Comparison of ENCODE assay signal across 31 mouse cellular contexts in the genomic region with DNA sequence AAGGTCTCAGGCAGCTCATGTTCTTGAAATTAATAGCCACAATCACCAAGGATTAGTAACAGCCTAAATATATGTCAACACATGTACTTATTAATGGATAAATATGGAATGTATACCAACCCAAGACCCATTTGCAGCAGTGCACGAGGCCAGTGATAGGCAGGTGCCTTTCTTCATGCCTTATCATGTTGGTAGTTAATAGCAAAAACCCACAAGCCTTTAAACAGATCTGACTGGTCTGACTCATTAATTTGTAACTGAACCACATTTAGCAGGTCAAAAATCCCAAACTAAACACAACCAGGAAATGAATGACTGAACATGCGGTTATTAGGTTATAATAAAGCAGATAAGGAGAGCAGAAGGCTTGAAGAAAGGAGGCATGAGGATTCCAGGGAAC. TPM values are rescaled to one million over a fixed set of nuclear protein-coding genes. Genes with fewer than 3 reads are reported as not detected.
"Had no signal": no experiment of that assay in that cellular context is flagged by ENCODE, and none has a peak within 500 bp of the region (broad histone marks: within the 10 kb centered on the region; RNA-seq: fewer than 3 reads in every experiment).

No protein-coding gene starts in this region.

- H3K36me3 ChIP-seq: heart, embryonic 10.5 days; heart, embryonic 12.5 days; hindbrain, embryonic 10.5 days; hindbrain, embryonic 12.5 days; limb, embryonic 10.5 days; limb, embryonic 12.5 days; liver, embryonic 13.5 days had no signal

- H3K27ac ChIP-seq: gastrocnemius, adult 2 months; heart, embryonic 10.5 days; hindbrain, embryonic 10.5 days; hindbrain, embryonic 12.5 days; hindbrain, embryonic 14.5 days; limb, embryonic 10.5 days; limb, embryonic 12.5 days; liver, embryonic 13.5 days had no signal

- DNase-seq: gastrocnemius, adult 2 months; gastrocnemius, postnatal 10 days; gastrocnemius, postnatal 25 days; heart, adult 18-20 months; heart, postnatal 10 days; heart, postnatal 4 days; kidney, adult 18-20 months; kidney, adult 8-10 months; kidney, postnatal 14 days; kidney, postnatal 36 days; layer of hippocampus, adult 9-11 months; layer of hippocampus, postnatal 36 days; liver; liver, embryonic 13.5 days had no signal

- H3K27me3 ChIP-seq: heart, embryonic 12.5 days; hindbrain, embryonic 12.5 days; limb, embryonic 12.5 days; liver, embryonic 13.5 days had no signal

- ATAC-seq: hindbrain, embryonic 16.5 days; inflammation-experienced regulatory T-cells, adult 6 months; intestine, postnatal 0 days had no signal

- H3K4me1 ChIP-seq: heart, embryonic 10.5 days; heart, embryonic 12.5 days; hindbrain, embryonic 10.5 days; hindbrain, embryonic 12.5 days; limb, embryonic 10.5 days; limb, embryonic 12.5 days; liver, embryonic 13.5 days had no signal

- H3K4me3 ChIP-seq: gastrocnemius, adult 2 months; heart, embryonic 10.5 days; heart, embryonic 12.5 days; hindbrain, embryonic 10.5 days; hindbrain, embryonic 12.5 days; limb, embryonic 10.5 days; limb, embryonic 12.5 days; liver, embryonic 13.5 days had no signal

- H3K9ac ChIP-seq: heart, embryonic 12.5 days; hindbrain, embryonic 12.5 days; hindbrain, embryonic 14.5 days; limb, embryonic 12.5 days; liver, embryonic 13.5 days had no signal

- H3K4me2 ChIP-seq: heart, embryonic 12.5 days; hindbrain, embryonic 12.5 days; hindbrain, embryonic 14.5 days; limb, embryonic 12.5 days; liver, embryonic 11.5 days; liver, embryonic 13.5 days had no signal

- H3K9me3 ChIP-seq: heart, embryonic 10.5 days; heart, embryonic 12.5 days; hindbrain, embryonic 10.5 days; hindbrain, embryonic 12.5 days; limb, embryonic 10.5 days; limb, embryonic 12.5 days; liver, embryonic 13.5 days had no signal

RNA-seq across cellular contexts. Expression of gene Lilra5, which starts 21.7 kb away (rescaled TPM):
- total RNA-seq: gastrocnemius, postnatal 10 days; granulocyte monocyte progenitor cell, adult 5-6 weeks; layer of hippocampus, postnatal 14 days; layer of hippocampus, postnatal 36 days; left cerebral cortex, postnatal 14 days; left cerebral cortex, postnatal 36 days had no signal
- polyA plus RNA-seq: heart, embryonic 10.5 days; hindbrain, embryonic 10.5 days; hindbrain, embryonic 12.5 days; inflammation-experienced regulatory T-cells, adult 6 months; kidney, embryonic 14.5 days; kidney, embryonic 16.5 days; limb, embryonic 10.5 days; limb, embryonic 12.5 days had no signal

RNA-seq across cellular contexts. Expression of gene Cdc42ep5, which starts 51.1 kb away (rescaled TPM):
- polyA plus RNA-seq: inflammation-experienced regulatory T-cells, adult 6 months had no signal
